Mouse (Mus musculus): ENCODE measurements at regions not wholly inside any gene's neighbourhood (a gene's known extent, or its start where the extent isn't known, plus 50 kb on each side); places are given as distances from the start of the nearest gene placed in this dataset.

- no peak overlapping the region for H3K4me3 ChIP-seq (replicated peaks; ENCODE audit: low read length)
- H3K27ac ChIP-seq (ENCODE audit: low read length) = no peak overlapping the region
- no peak overlapping the region for H3K4me2 ChIP-seq (ENCODE audit: low read length)
- no peaks in the 10 kb centered on the region for H3K27me3 ChIP-seq (replicated peaks; ENCODE audit: control insufficient read depth, insufficient read depth, low read length)
- no peak for ATAC-seq
- no peak overlapping the region for H3K9ac ChIP-seq (replicated peaks; ENCODE audit: low read depth, low read length)
- WGBS = 78% methylated on average over 8 of the region's 8 CpGs
- 0 out of 2 replicates have a peak, but pooled peaks cover 4% of the 10 kb centered on the region for H3K9me3 ChIP-seq (ENCODE audit: control insufficient read depth, low read length)
- H3K4me1 ChIP-seq (replicated peaks; ENCODE audit: control insufficient read depth, insufficient read depth, low read length) = no peaks in the 10 kb centered on the region; the same call in 1 of the 2 replicates
- H3K36me3 ChIP-seq (ENCODE audit: control insufficient read depth, insufficient read depth) = no peaks in the 10 kb centered on the region
Measured at GRCm38 (mm10) chr9:61789066-61789897, 125.1 kb downstream of the Rplp1 start.

DNA sequence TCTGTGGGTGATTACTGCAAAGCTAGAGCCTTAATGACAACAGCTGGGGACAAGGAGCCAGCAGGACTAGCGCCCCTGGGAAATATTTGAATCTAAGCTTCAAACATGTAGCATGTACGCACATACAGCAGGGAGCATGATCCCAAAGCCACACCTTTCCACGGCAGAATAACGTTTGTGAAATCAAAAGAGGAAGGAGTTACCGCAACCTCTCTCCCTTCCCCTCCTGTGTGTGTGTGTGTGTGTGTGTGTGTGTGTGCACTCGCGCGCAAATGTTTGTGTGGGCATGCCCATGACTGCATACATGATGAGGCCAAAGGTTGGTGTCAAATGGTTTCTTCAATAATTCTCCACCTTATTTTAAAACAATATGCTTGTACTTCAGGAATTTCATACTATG, 132.9 kb downstream of the Rplp1 start:
- no peak for ATAC-seq
- Histone ChIP-seq H3K27ac (ENCODE audit: low read length) (no peak overlapping the region), H3K27me3 (replicated peaks; ENCODE audit: control insufficient read depth, insufficient read depth, low read length) (no peaks in the 10 kb centered on the region), H3K9me3 (ENCODE audit: control insufficient read depth, low read length) (no peaks in the 10 kb centered on the region), H3K4me1 (replicated peaks; ENCODE audit: control insufficient read depth, insufficient read depth, low read length) (0 out of 2 replicates have a peak, but pooled peaks cover 3% of the 10 kb centered on the region), H3K4me3 (replicated peaks; ENCODE audit: low read length) (no peak overlapping the region), H3K4me2 (ENCODE audit: low read length) (no peak overlapping the region), H3K9ac (replicated peaks; ENCODE audit: low read depth, low read length) (no peak overlapping the region), H3K36me3 (ENCODE audit: control insufficient read depth, insufficient read depth) (no peaks in the 10 kb centered on the region)
- 86% methylated on average over 8 of the region's 8 CpGs for WGBS

- H3K27me3 ChIP-seq (replicated peaks; ENCODE audit: control insufficient read depth, insufficient read depth, low read length) = no peaks in the 10 kb centered on the region
- H3K9me3 ChIP-seq (ENCODE audit: control insufficient read depth, low read length) = no peaks in the 10 kb centered on the region
- no peak overlapping the region for H3K9ac ChIP-seq (replicated peaks; ENCODE audit: low read depth, low read length)
- H3K4me2 ChIP-seq (ENCODE audit: low read length) = no peak overlapping the region
- H3K4me1 ChIP-seq (replicated peaks; ENCODE audit: control insufficient read depth, insufficient read depth, low read length) = 0 out of 2 replicates have a peak, but pooled peaks cover 3% of the 10 kb centered on the region
- no peak overlapping the region for H3K4me3 ChIP-seq (replicated peaks; ENCODE audit: low read length)
- H3K36me3 ChIP-seq (ENCODE audit: control insufficient read depth, insufficient read depth) = no peaks in the 10 kb centered on the region
- WGBS = 81% methylated on average over 9 of the region's 9 CpGs
- ATAC-seq = no peak
- no peak overlapping the region for H3K27ac ChIP-seq (ENCODE audit: low read length)
Measured at GRCm38 (mm10) chr9:61780186-61780939, 134.0 kb downstream of the Rplp1 start.

- Histone ChIP-seq H3K4me1 (replicated peaks; ENCODE audit: control insufficient read depth, insufficient read depth, low read length) (0 out of 2 replicates have a peak, but pooled peaks cover 3% of the 10 kb centered on the region), H3K27ac (ENCODE audit: low read length) (no peak overlapping the region), H3K9ac (replicated peaks; ENCODE audit: low read depth, low read length) (no peak overlapping the region), H3K4me2 (ENCODE audit: low read length) (no peak overlapping the region), H3K36me3 (ENCODE audit: control insufficient read depth, insufficient read depth) (no peaks in the 10 kb centered on the region), H3K9me3 (ENCODE audit: control insufficient read depth, low read length) (no peaks in the 10 kb centered on the region), H3K4me3 (replicated peaks; ENCODE audit: low read length) (no peak overlapping the region), H3K27me3 (replicated peaks; ENCODE audit: control insufficient read depth, insufficient read depth, low read length) (no peaks in the 10 kb centered on the region)
- ATAC-seq = no peak
Measured at GRCm38 (mm10) chr9:61779165-61779564, 135.2 kb downstream of the Rplp1 start.

- Histone ChIP-seq H3K27ac (ENCODE audit: low read length) (no peak overlapping the region), H3K36me3 (ENCODE audit: control insufficient read depth, insufficient read depth) (no peaks in the 10 kb centered on the region), H3K4me2 (ENCODE audit: low read length) (no peak overlapping the region), H3K9ac (replicated peaks; ENCODE audit: low read depth, low read length) (no peak overlapping the region), H3K9me3 (ENCODE audit: control insufficient read depth, low read length) (no peaks in the 10 kb centered on the region), H3K4me1 (replicated peaks; ENCODE audit: control insufficient read depth, insufficient read depth, low read length) (0 out of 2 replicates have a peak, but pooled peaks cover 3% of the 10 kb centered on the region), H3K27me3 (replicated peaks; ENCODE audit: control insufficient read depth, insufficient read depth, low read length) (no peaks in the 10 kb centered on the region), H3K4me3 (replicated peaks; ENCODE audit: low read length) (no peak overlapping the region)
- 90% methylated on average over 2 of the region's 2 CpGs for WGBS
- no peak for ATAC-seq
Measured at GRCm38 (mm10) chr9:61776446-61776845, 137.9 kb downstream of the Rplp1 start.

DNA sequence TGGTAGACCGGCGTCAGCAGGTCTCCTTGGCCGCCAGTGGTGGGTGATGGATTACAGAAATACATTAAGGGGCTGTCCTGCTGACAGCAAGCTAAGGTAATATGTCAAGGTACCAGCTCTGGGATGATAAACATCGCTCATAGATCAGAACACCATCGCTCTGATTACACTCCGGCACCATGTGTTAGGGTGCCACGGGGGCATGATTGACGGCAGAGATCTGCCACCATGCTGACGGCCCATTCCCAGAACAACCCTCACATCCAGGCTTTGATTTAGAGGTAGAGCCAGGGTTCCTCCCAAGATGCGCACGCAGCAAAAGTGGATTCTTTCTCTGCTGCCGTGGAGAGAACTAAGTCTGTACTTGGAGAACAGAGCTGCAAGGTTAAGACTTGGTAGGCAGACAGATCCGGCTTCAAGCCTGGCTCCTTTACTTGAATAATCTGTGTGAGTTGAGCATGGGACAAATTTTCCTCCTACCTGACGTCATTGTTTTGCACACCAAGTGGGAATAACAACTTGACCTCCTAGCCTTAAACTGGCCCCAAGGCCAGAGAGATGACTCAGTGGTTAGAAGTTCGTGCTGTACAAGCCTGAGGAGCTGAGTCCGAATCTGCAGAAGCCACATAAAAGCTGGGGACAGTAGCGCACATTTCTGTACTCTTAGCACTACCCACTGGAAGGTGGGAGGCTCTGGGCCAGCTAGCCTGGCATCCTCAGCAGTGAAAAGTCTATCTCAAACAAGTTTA, 144.0 kb downstream of the Rplp1 start:
- no peak for ATAC-seq
- no peaks in the 10 kb centered on the region for H3K27me3 ChIP-seq (replicated peaks; ENCODE audit: control insufficient read depth, insufficient read depth, low read length)
- H3K4me2 ChIP-seq (ENCODE audit: low read length) = no peak overlapping the region
- H3K4me3 ChIP-seq (replicated peaks; ENCODE audit: low read length) = no peak overlapping the region
- 90% methylated on average over 17 of the region's 17 CpGs for WGBS
- no peak overlapping the region for H3K9ac ChIP-seq (replicated peaks; ENCODE audit: low read depth, low read length)
- no peaks in the 10 kb centered on the region for H3K36me3 ChIP-seq (ENCODE audit: control insufficient read depth, insufficient read depth)
- H3K4me1 ChIP-seq (replicated peaks; ENCODE audit: control insufficient read depth, insufficient read depth, low read length) = no peaks in the 10 kb centered on the region
- H3K27ac ChIP-seq (ENCODE audit: low read length) = no peak overlapping the region
- H3K9me3 ChIP-seq (ENCODE audit: control insufficient read depth, low read length) = no peaks in the 10 kb centered on the region

DNA sequence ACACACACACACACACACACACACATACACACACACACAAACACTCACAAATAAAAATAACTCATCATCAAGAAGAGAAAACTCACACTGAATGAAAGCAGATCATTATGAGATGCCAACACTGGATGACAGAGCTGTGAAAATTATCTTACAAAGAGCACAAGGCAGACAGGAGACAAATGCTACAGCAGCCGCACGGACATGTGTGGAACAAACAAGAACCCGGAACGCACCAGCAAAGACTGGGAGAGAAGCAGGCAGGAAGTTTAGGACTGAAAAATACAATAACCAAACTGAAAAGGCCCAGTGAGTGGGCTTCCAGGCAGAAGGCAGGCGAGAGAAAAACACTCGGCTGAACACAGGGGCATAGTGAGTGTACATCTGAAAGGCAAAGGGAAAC, 148.2 kb downstream of the Rplp1 start:
- no peak overlapping the region for H3K27ac ChIP-seq (ENCODE audit: low read length)
- no peak for ATAC-seq

GRCm38 (mm10) chr9:61765366-61765765, 149.0 kb downstream of the Rplp1 start:
- Histone ChIP-seq H3K4me2 (ENCODE audit: low read length) (no peak overlapping the region), H3K36me3 (ENCODE audit: control insufficient read depth, insufficient read depth) (no peaks in the 10 kb centered on the region), H3K9ac (replicated peaks; ENCODE audit: low read depth, low read length) (no peak overlapping the region), H3K4me3 (replicated peaks; ENCODE audit: low read length) (no peak overlapping the region), H3K27me3 (replicated peaks; ENCODE audit: control insufficient read depth, insufficient read depth, low read length) (no peaks in the 10 kb centered on the region), H3K27ac (ENCODE audit: low read length) (no peak overlapping the region), H3K4me1 (replicated peaks; ENCODE audit: control insufficient read depth, insufficient read depth, low read length) (0 out of 2 replicates have a peak, but pooled peaks cover 2% of the 10 kb centered on the region), H3K9me3 (ENCODE audit: control insufficient read depth, low read length) (no peaks in the 10 kb centered on the region)
- no peak for ATAC-seq
- WGBS = 63% methylated on average over 5 of the region's 5 CpGs

More for the DNA sequence above, 148.2 kb downstream of the Rplp1 start:
- Histone ChIP-seq H3K9ac (replicated peaks; ENCODE audit: low read depth, low read length) (no peak overlapping the region), H3K4me3 (replicated peaks; ENCODE audit: low read length) (no peak overlapping the region), H3K4me2 (ENCODE audit: low read length) (no peak overlapping the region), H3K36me3 (ENCODE audit: control insufficient read depth, insufficient read depth) (no peaks in the 10 kb centered on the region), H3K27me3 (replicated peaks; ENCODE audit: control insufficient read depth, insufficient read depth, low read length) (no peaks in the 10 kb centered on the region), H3K4me1 (replicated peaks; ENCODE audit: control insufficient read depth, insufficient read depth, low read length) (0 out of 2 replicates have a peak, but pooled peaks cover 2% of the 10 kb centered on the region), H3K9me3 (ENCODE audit: control insufficient read depth, low read length) (no peaks in the 10 kb centered on the region)
- 50% methylated on average over 6 of the region's 6 CpGs for WGBS

DNA sequence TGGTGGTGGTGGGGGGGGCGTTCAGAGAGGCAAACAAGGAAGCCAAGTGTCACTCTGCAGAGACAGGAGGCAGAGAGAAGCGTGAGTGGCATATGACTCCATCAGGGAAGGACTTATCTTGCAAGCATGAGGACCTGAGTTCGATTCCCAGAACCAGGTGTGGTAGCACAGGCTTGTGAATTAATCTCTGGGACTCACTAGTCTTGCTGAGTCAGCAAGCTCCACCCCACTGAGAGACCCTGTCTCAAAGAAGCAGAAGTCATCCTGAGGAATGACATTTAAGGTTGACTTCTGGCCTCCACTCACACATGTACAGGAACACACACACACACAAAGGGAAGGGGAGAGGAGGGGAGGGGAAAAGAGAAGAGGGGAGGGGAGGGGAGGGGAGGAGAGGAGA, 156.5 kb downstream of the Rplp1 start:
- ATAC-seq = no peak
- Histone ChIP-seq H3K27me3 (replicated peaks; ENCODE audit: control insufficient read depth, insufficient read depth, low read length) (no peaks in the 10 kb centered on the region), H3K27ac (ENCODE audit: low read length) (no peak overlapping the region), H3K4me1 (replicated peaks; ENCODE audit: control insufficient read depth, insufficient read depth, low read length) (peaks cover 26% of the 10 kb centered on the region), H3K4me3 (replicated peaks; ENCODE audit: low read length) (no peak overlapping the region), H3K9ac (replicated peaks; ENCODE audit: low read depth, low read length) (no peak overlapping the region), H3K9me3 (ENCODE audit: control insufficient read depth, low read length) (no peaks in the 10 kb centered on the region), H3K36me3 (ENCODE audit: control insufficient read depth, insufficient read depth) (no peaks in the 10 kb centered on the region), H3K4me2 (ENCODE audit: low read length) (no peak overlapping the region)
- 86% methylated on average over 3 of the region's 3 CpGs for WGBS

Data from forebrain, embryonic 16.5 days (tissue).